Mouse (Mus musculus): ENCODE data around the gene Upb1.

- TF ChIP-seq CTCF (IDR thresholded peaks at IDR 0.05; ENCODE audit: control insufficient read depth, insufficient read depth, insufficient read length) (no peak), MAX (IDR thresholded peaks at IDR 0.05) (no peak), MYOD1 (IDR thresholded peaks at IDR 0.05; ENCODE audit: control insufficient read depth, insufficient read length, low read depth) (no peak), USF1 (IDR thresholded peaks at IDR 0.05; ENCODE audit: low read depth) (no peak), MYOG (IDR thresholded peaks at IDR 0.05; ENCODE audit: control insufficient read depth, extremely low read depth, insufficient read length) (no peak), CEBPB (IDR thresholded peaks at IDR 0.05; ENCODE audit: low read depth) (no peak)
Measured at GRCm38 (mm10) chr10:75443017-75443416, 42.1 kb downstream of the Upb1 start.
